Mouse (Mus musculus) left cerebral cortex, postnatal 25 days (tissue): ENCODE measurements around the gene Tbc1d9. TPM values are rescaled to one million over a fixed set of nuclear protein-coding genes. Genes with fewer than 3 reads are reported as not detected.

ENCODE experiments used
- DNase-seq, 2 experiments: peaks; one replicate each; pipeline ENCODE4 v3.0.0; 2022; ENCODE audit warnings: low spot score in 2 of 2, mixed read lengths in 1 of 2
- intact Hi-C: fragments of 180-260 bp; cut with DNase I; formaldehyde crosslinking; loops from one replicate; pipeline ENCODE4 v1.15.1; 2025
- total RNA-seq, 2 experiments: library from RNA; stranded (reverse); gene quantifications; 2 replicates each; pipeline ENCODE4 v1.2.3; 2021

Tbc1d9 gene
- total RNA-seq, 2 experiments from 2014 or later: 98.7 to 106 TPM

- intact Hi-C loops: no loop called here
Observed at GRCm38 (mm10) chr8:83176785-83177184, 11.6 kb downstream of the Tbc1d9 start.

GRCm38 (mm10) chr8:83177317-83178195 is 12.4 kb downstream of the Tbc1d9 start:
- intact Hi-C loops: no loop called here
- DNase-seq: no peak

More at GRCm38 (mm10) chr8:83176785-83177184, 11.6 kb downstream of the Tbc1d9 start:
- DNase-seq: no peak

GRCm38 (mm10) chr8:83178228-83178742 is 13.1 kb downstream of the Tbc1d9 start:
- intact Hi-C loops: no loop called here
- DNase-seq: no peak

GRCm38 (mm10) chr8:83181851-83182482 is 16.8 kb downstream of the Tbc1d9 start:
- DNase-seq: no peak
- intact Hi-C loops: no loop called here

GRCm38 (mm10) chr8:83182784-83183183 is 17.6 kb downstream of the Tbc1d9 start:
- DNase-seq: no peak
- intact Hi-C loops: no loop called here

GRCm38 (mm10) chr8:83186376-83186775 is 21.2 kb downstream of the Tbc1d9 start:
- intact Hi-C loops: no loop called here
- DNase-seq: no peak

- no peak for DNase-seq
- intact Hi-C loops: no loop called here
Observed at GRCm38 (mm10) chr8:83187363-83187962, 22.3 kb downstream of the Tbc1d9 start.

GRCm38 (mm10) chr8:83189538-83190095 is 24.5 kb downstream of the Tbc1d9 start:
- intact Hi-C loops: no loop called here
- no peak for DNase-seq

GRCm38 (mm10) chr8:83196088-83196487 is 30.9 kb downstream of the Tbc1d9 start:
- peak; percentile 59 to 80 for DNase-seq
- intact Hi-C loops: no loop called here

- DNase-seq: no peak
- intact Hi-C loops: no loop called here
Observed at GRCm38 (mm10) chr8:83199715-83200114, 34.6 kb downstream of the Tbc1d9 start.

GRCm38 (mm10) chr8:83200191-83201177 is 35.3 kb downstream of the Tbc1d9 start:
- intact Hi-C loops: no loop called here

GRCm38 (mm10) chr8:83202946-83203345 is 37.8 kb downstream of the Tbc1d9 start:
- intact Hi-C loops: no loop called here
- DNase-seq: no peak

More at GRCm38 (mm10) chr8:83200191-83201177, 35.3 kb downstream of the Tbc1d9 start:
- peak; percentile 52 to 66 for DNase-seq

- DNase-seq: peak; percentile 39 to 80
Observed at GRCm38 (mm10) chr8:83205907-83206306, 40.8 kb downstream of the Tbc1d9 start.

GRCm38 (mm10) chr8:83209581-83209980 is 44.4 kb downstream of the Tbc1d9 start:
- intact Hi-C loops: no loop called here
- DNase-seq: no peak

More at GRCm38 (mm10) chr8:83205907-83206306, 40.8 kb downstream of the Tbc1d9 start:
- intact Hi-C loops: no loop called here

GRCm38 (mm10) chr8:83210676-83211075 is 45.5 kb downstream of the Tbc1d9 start:
- intact Hi-C loops: no loop called here
- no peak for DNase-seq

- DNase-seq: no peak
- intact Hi-C loops: no loop called here
Observed at GRCm38 (mm10) chr8:83215065-83215464, 49.9 kb downstream of the Tbc1d9 start.

GRCm38 (mm10) chr8:83216520-83216919 is 51.4 kb downstream of the Tbc1d9 start:
- no peak for DNase-seq
- intact Hi-C loops: no loop called here

- DNase-seq: no peak
- intact Hi-C loops: no loop called here
Observed at GRCm38 (mm10) chr8:83217196-83217595, 52.0 kb downstream of the Tbc1d9 start.

GRCm38 (mm10) chr8:83217891-83218290 is 52.7 kb downstream of the Tbc1d9 start:
- intact Hi-C loops: no loop called here

More at GRCm38 (mm10) chr8:83217891-83218290, 52.7 kb downstream of the Tbc1d9 start:
- DNase-seq: no peak
